Mouse (Mus musculus): ENCODE results near the gene Nyap1. TPM values are rescaled to one million over a fixed set of nuclear protein-coding genes. Genes with fewer than 3 reads are reported as not detected.

Nyap1 gene
- polyA plus RNA-seq, 1 experiment from 2014 or later = 1.0 TPM

GRCm38 (mm10) chr5:137748130-137748770 is 6.8 kb upstream of the Nyap1 start:
- DNase-seq (ENCODE audit: low spot score) (no peak), ATAC-seq (ENCODE audit: low FRiP score, low TSS enrichment) (no peak)
- Histone ChIP-seq H3K4me3 (ENCODE audit: low read depth, low read length) (peak overlapping the region; percentile 75), H3K9me3 (ENCODE audit: control insufficient read depth, low read length) (no peaks in the 10 kb centered on the region), H3K27ac (replicated peaks) (peak overlapping the region; percentile 99), H3K27me3 (ENCODE audit: control insufficient read depth, insufficient read depth, low read length) (no peaks in the 10 kb centered on the region), H3K4me1 (replicated peaks; ENCODE audit: control insufficient read depth, insufficient read depth) (peaks cover 3% of the 10 kb centered on the region; the same call in 1 of the 2 replicates), H3K4me2 (replicated peaks; ENCODE audit: low read depth) (peak overlapping the region; percentile 99), H3K9ac (ENCODE audit: low read length) (peak overlapping the region; percentile 59), H3K36me3 (ENCODE audit: control insufficient read depth, insufficient read depth, low read length) (peaks cover 15% of the 10 kb centered on the region; the same call in 1 of the 2 replicates)
- 23% methylated on average over 5 of the region's 5 CpGs for WGBS
- TF ChIP-seq EP300 (optimal IDR thresholded peaks at IDR 0.05) = no peak
- no peak for TF ChIP-seq CTCF (IDR thresholded peaks at IDR 0.05; ENCODE audit: low read depth)

GRCm38 (mm10) chr5:137747326-137747961 is 6.0 kb upstream of the Nyap1 start:
- H3K27ac ChIP-seq (replicated peaks) = peak overlapping the region; percentile 99
- peak overlapping the region; percentile 94 for H3K9ac ChIP-seq (ENCODE audit: low read length)
- H3K4me3 ChIP-seq (ENCODE audit: low read depth, low read length) = peak overlapping the region; percentile 75
- peak overlapping the region; percentile 99 for H3K4me2 ChIP-seq (replicated peaks; ENCODE audit: low read depth)
- DNase-seq (ENCODE audit: low spot score) (peak; percentile 50), ATAC-seq (ENCODE audit: low FRiP score, low TSS enrichment) (no peak)
- WGBS = under 1% methylated on average over 26 of the region's 26 CpGs
- H3K9me3 ChIP-seq (ENCODE audit: control insufficient read depth, low read length) = no peaks in the 10 kb centered on the region
- peaks cover 10% of the 10 kb centered on the region; the same call in 1 of the 2 replicates for H3K36me3 ChIP-seq (ENCODE audit: control insufficient read depth, insufficient read depth, low read length)
- peaks cover 3% of the 10 kb centered on the region; the same call in 1 of the 2 replicates for H3K4me1 ChIP-seq (replicated peaks; ENCODE audit: control insufficient read depth, insufficient read depth)
- no peaks in the 10 kb centered on the region for H3K27me3 ChIP-seq (ENCODE audit: control insufficient read depth, insufficient read depth, low read length)
- TF ChIP-seq CTCF (IDR thresholded peaks at IDR 0.05; ENCODE audit: low read depth) (peak; percentile 40), EP300 (optimal IDR thresholded peaks at IDR 0.05) (no peak)

GRCm38 (mm10) chr5:137746851-137747325 is 5.5 kb upstream of the Nyap1 start:
- Histone ChIP-seq H3K36me3 (ENCODE audit: control insufficient read depth, insufficient read depth, low read length) (peaks cover 7% of the 10 kb centered on the region; the same call in 1 of the 2 replicates), H3K27ac (replicated peaks) (peak overlapping the region; percentile 99), H3K9me3 (ENCODE audit: control insufficient read depth, low read length) (no peaks in the 10 kb centered on the region), H3K4me1 (replicated peaks; ENCODE audit: control insufficient read depth, insufficient read depth) (peaks cover 3% of the 10 kb centered on the region; the same call in 1 of the 2 replicates), H3K9ac (ENCODE audit: low read length) (peak overlapping the region; percentile 94), H3K4me2 (replicated peaks; ENCODE audit: low read depth) (peak overlapping the region; percentile 99), H3K27me3 (ENCODE audit: control insufficient read depth, insufficient read depth, low read length) (no peaks in the 10 kb centered on the region), H3K4me3 (ENCODE audit: low read depth, low read length) (peak overlapping the region; percentile 75)
- DNase-seq (ENCODE audit: low spot score) (peak; percentile 50), ATAC-seq (ENCODE audit: low FRiP score, low TSS enrichment) (no peak)
- no peak for TF ChIP-seq EP300 (optimal IDR thresholded peaks at IDR 0.05)
- no peak for TF ChIP-seq CTCF (IDR thresholded peaks at IDR 0.05; ENCODE audit: low read depth)
- 3% methylated on average over 14 of the region's 16 CpGs for WGBS

- H3K4me2 ChIP-seq (replicated peaks; ENCODE audit: low read depth) = peak overlapping the region; percentile 99
- H3K9ac ChIP-seq (ENCODE audit: low read length) = peak overlapping the region; percentile 94
- H3K27me3 ChIP-seq (ENCODE audit: control insufficient read depth, insufficient read depth, low read length) = no peaks in the 10 kb centered on the region
- ATAC-seq (ENCODE audit: low FRiP score, low TSS enrichment) (peak; percentile 33), DNase-seq (ENCODE audit: low spot score) (peak; percentile 85)
- H3K4me1 ChIP-seq (replicated peaks; ENCODE audit: control insufficient read depth, insufficient read depth) = peaks cover 3% of the 10 kb centered on the region; the same call in 1 of the 2 replicates
- TF ChIP-seq EP300 (optimal IDR thresholded peaks at IDR 0.05) = no peak
- TF ChIP-seq CTCF (IDR thresholded peaks at IDR 0.05; ENCODE audit: low read depth) = no peak
- H3K9me3 ChIP-seq (ENCODE audit: control insufficient read depth, low read length) = no peaks in the 10 kb centered on the region
- peaks cover 4% of the 10 kb centered on the region; the same call in 1 of the 2 replicates for H3K36me3 ChIP-seq (ENCODE audit: control insufficient read depth, insufficient read depth, low read length)
- under 1% methylated on average over 20 of the region's 20 CpGs for whole genome bisulfite sequencing
- H3K27ac ChIP-seq (replicated peaks) = peak overlapping the region; percentile 99
- peak overlapping the region; percentile 75 for H3K4me3 ChIP-seq (ENCODE audit: low read depth, low read length)
Observed at GRCm38 (mm10) chr5:137746282-137746850, 5.0 kb upstream of the Nyap1 start.

GRCm38 (mm10) chr5:137745214-137746171 is 4.1 kb upstream of the Nyap1 start, which contains the start of gene Tsc22d4:
Gene Tsc22d4 (plus strand): TSS chr5:137745730.
- Histone ChIP-seq H3K27me3 (ENCODE audit: control insufficient read depth, insufficient read depth, low read length) (no peaks in the 10 kb centered on the region), H3K27ac (replicated peaks) (peak within 1 kb of the TSS; percentile 99), H3K36me3 (ENCODE audit: control insufficient read depth, insufficient read depth, low read length) (no peaks in the 10 kb centered on the region), H3K4me1 (replicated peaks; ENCODE audit: control insufficient read depth, insufficient read depth) (peaks cover 3% of the 10 kb centered on the region; the same call in 1 of the 2 replicates), H3K9ac (ENCODE audit: low read length) (peak within 1 kb of the TSS; percentile 94), H3K4me3 (ENCODE audit: low read depth, low read length) (peak within 1 kb of the TSS; percentile 75), H3K4me2 (replicated peaks; ENCODE audit: low read depth) (peak within 1 kb of the TSS; percentile 99), H3K9me3 (ENCODE audit: control insufficient read depth, low read length) (no peaks in the 10 kb centered on the region)
- ATAC-seq (ENCODE audit: low FRiP score, low TSS enrichment) (peak; percentile 87), DNase-seq (ENCODE audit: low spot score) (peak; percentile 98)
- 2% methylated on average over 28 of the region's 28 CpGs for WGBS
- TF ChIP-seq CTCF (IDR thresholded peaks at IDR 0.05; ENCODE audit: low read depth) (peak; percentile 25; the same call in 1 of the 2 replicates), EP300 (optimal IDR thresholded peaks at IDR 0.05) (peak; percentile 26)

Data from stomach, postnatal 0 days (tissue).